In the genomic region with DNA sequence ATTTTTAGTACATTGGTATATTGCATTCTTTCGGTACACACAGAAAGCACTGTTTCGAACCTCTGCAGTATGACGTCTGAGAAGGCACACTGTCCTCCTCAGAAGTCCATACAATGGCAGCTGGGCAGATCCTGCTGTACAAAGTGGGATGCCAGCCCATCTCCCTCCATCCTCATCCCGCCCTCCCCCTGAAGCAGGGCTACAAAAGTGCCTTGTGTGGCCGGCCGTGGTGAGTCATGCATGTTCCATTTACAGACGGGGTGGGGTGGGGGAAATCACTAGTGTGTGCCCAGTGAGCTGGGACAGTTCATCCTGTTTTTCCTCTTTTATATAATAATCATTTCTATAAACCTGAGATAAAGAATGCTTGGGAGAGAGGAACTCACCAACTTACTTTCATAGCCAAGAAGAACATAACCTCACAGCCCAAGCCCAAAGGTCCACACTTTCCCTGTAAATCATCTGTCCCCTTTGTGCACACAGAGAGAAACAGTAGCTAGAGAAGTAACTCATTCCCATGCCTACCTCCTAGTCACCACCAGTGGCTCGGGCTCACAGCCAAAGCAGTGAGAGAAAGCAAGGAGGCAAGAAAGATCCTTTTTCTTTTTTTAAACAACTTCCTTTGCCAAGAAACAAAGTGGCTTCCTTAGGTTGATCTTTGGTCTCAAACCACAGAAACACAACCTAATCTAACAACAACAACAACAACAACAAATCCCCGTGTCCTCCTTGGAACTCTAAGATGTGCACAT, we compare ENCODE assay signal across 8 mouse cellular contexts. TPM values are rescaled to one million over a fixed set of nuclear protein-coding genes. Genes with fewer than 3 reads are reported as not detected.
DNase-seq lines count a peak whose midpoint lies in the region; ATAC-seq and TF ChIP-seq lines count a peak whose summit lies in the region.

No protein-coding gene starts in this region.

- no peaks in the 10 kb centered on the region for H3K9me3 ChIP-seq in forebrain, embryonic 15.5 days
- H3K9me3 ChIP-seq in forebrain, embryonic 12.5 days = no peaks in the 10 kb centered on the region
- no peaks in the 10 kb centered on the region for H3K9me3 ChIP-seq in intestine, postnatal 0 days (ENCODE audit: control insufficient read depth)

- ATAC-seq in forebrain, embryonic 15.5 days (replicated peaks) = peak; percentile 51; the same call in 1 of the 2 replicates
- ATAC-seq in forebrain, embryonic 12.5 days (ENCODE audit: low FRiP score) = no peak
- ATAC-seq in intestine, postnatal 0 days = peak; percentile 52; the same call in 1 of the 2 replicates
- no peak for ATAC-seq in monocyte, adult 5-6 weeks (replicated peaks; ENCODE audit: insufficient number of reproducible peaks, low FRiP score, low TSS enrichment, poor library complexity, severe bottlenecking)

- H3K4me3 ChIP-seq in forebrain, embryonic 15.5 days = no peak overlapping the region
- H3K4me3 ChIP-seq in forebrain, embryonic 12.5 days (replicated peaks) = no peak overlapping the region
- H3K4me3 ChIP-seq in cortical plate, adult 2 months (ENCODE audit: insufficient read depth, low read length) = no peak overlapping the region
- H3K4me3 ChIP-seq in intestine, postnatal 0 days (ENCODE audit: low read depth, low read length) = no peak overlapping the region

- DNase-seq in 3134 (ENCODE audit: extremely low read depth, insufficient read length, low spot score) = peak; percentile 70
- peak; percentile 37 for DNase-seq in lung, postnatal 14 days
- DNase-seq in thymus, postnatal 14 days = no peak

- H3K36me3 ChIP-seq in forebrain, embryonic 15.5 days = no peaks in the 10 kb centered on the region
- H3K36me3 ChIP-seq in forebrain, embryonic 12.5 days (replicated peaks) = no peaks in the 10 kb centered on the region
- no peaks in the 10 kb centered on the region for H3K36me3 ChIP-seq in intestine, postnatal 0 days (ENCODE audit: control insufficient read depth, insufficient read depth)

- H3K27ac ChIP-seq in forebrain, embryonic 15.5 days (replicated peaks) = no peak overlapping the region; the same call in 1 of the 2 replicates
- no peak overlapping the region for H3K27ac ChIP-seq in forebrain, embryonic 12.5 days
- peak overlapping the region; percentile 23; the same call in 1 of the 2 replicates for H3K27ac ChIP-seq in cortical plate, adult 2 months (ENCODE audit: insufficient read depth, low read length)
- H3K27ac ChIP-seq in intestine, postnatal 0 days (ENCODE audit: low read depth, low read length) = 0 out of 2 replicates have a peak overlapping the region, but pooled peaks have one; percentile 0

- WGBS in forebrain, embryonic 15.5 days = 69% methylated on average over 9 of the region's 9 CpGs
- WGBS in forebrain, embryonic 12.5 days = 84% methylated on average over 9 of the region's 9 CpGs
- WGBS in intestine, postnatal 0 days = 62% methylated on average over 9 of the region's 9 CpGs

- no peak overlapping the region for H3K9ac ChIP-seq in forebrain, embryonic 15.5 days (replicated peaks)
- H3K9ac ChIP-seq in forebrain, embryonic 12.5 days = no peak overlapping the region
- no peak overlapping the region for H3K9ac ChIP-seq in intestine, postnatal 0 days (ENCODE audit: low read depth, low read length)

- H3K4me1 ChIP-seq in forebrain, embryonic 15.5 days = 0 out of 2 replicates have a peak, but pooled peaks cover 6% of the 10 kb centered on the region
- 0 out of 2 replicates have a peak, but pooled peaks cover 4% of the 10 kb centered on the region for H3K4me1 ChIP-seq in forebrain, embryonic 12.5 days
- H3K4me1 ChIP-seq in cortical plate, adult 2 months (ENCODE audit: control insufficient read depth, insufficient read depth, low read length) = peaks cover 3% of the 10 kb centered on the region; the same call in 1 of the 2 replicates
- H3K4me1 ChIP-seq in intestine, postnatal 0 days (replicated peaks; ENCODE audit: control insufficient read depth, insufficient read depth, low read length) = peaks cover 4% of the 10 kb centered on the region; the same call in 1 of the 2 replicates

- no peak for TF ChIP-seq CTCF in cortical plate, adult 2 months (IDR thresholded peaks at IDR 0.05; ENCODE audit: extremely low read depth, insufficient read depth, low read length)
- no peak for TF ChIP-seq CTCF in intestine, postnatal 0 days (IDR thresholded peaks at IDR 0.05; ENCODE audit: low read depth)

- TF ChIP-seq POLR2A in cortical plate, adult 2 months (IDR thresholded peaks at IDR 0.05; ENCODE audit: extremely low read depth, insufficient read depth, low read length) = no peak

- no peak overlapping the region for H3K4me2 ChIP-seq in forebrain, embryonic 15.5 days (replicated peaks)
- H3K4me2 ChIP-seq in forebrain, embryonic 12.5 days = no peak overlapping the region
- H3K4me2 ChIP-seq in intestine, postnatal 0 days (replicated peaks; ENCODE audit: low read depth) = no peak overlapping the region

- no peaks in the 10 kb centered on the region for H3K27me3 ChIP-seq in forebrain, embryonic 15.5 days
- no peaks in the 10 kb centered on the region for H3K27me3 ChIP-seq in forebrain, embryonic 12.5 days
- no peaks in the 10 kb centered on the region for H3K27me3 ChIP-seq in intestine, postnatal 0 days (replicated peaks; ENCODE audit: control insufficient read depth, insufficient read depth, low read length)

RNA-seq across cellular contexts. Expression of a gene that starts 8.4 kb away (rescaled TPM):
- polyA plus RNA-seq in forebrain, embryonic 15.5 days (2015; fragmentation: Nextera tagmentation; extraction: Ambion mirVana) = 5.3 and 7.3 TPM in 2 replicates
- 6.2 and 7.3 TPM in 2 replicates for polyA plus RNA-seq in forebrain, embryonic 12.5 days (2016; fragmentation: Nextera tagmentation; extraction: Ambion mirVana)
- 10.2 and 10.4 TPM in 2 replicates for polyA plus RNA-seq in cortical plate, adult 2 months (2012; rRNA removed)
- polyA plus RNA-seq in intestine, postnatal 0 days (2015; fragmentation: Nextera tagmentation; extraction: Ambion mirVana) = 3.3 and 3.4 TPM in 2 replicates
- total RNA-seq in monocyte, adult 5-6 weeks (2017) = 3.0 to 6.5 TPM (median 5.7 TPM) in 3 replicates

RNA-seq across cellular contexts. Expression of a gene that starts 31.9 kb away (rescaled TPM):
- 150 and 163 TPM in 2 replicates for polyA plus RNA-seq in forebrain, embryonic 15.5 days (2015; fragmentation: Nextera tagmentation; extraction: Ambion mirVana)
- polyA plus RNA-seq in forebrain, embryonic 12.5 days (2016; fragmentation: Nextera tagmentation; extraction: Ambion mirVana) = 176 and 188 TPM in 2 replicates
- 75.9 and 79.4 TPM in 2 replicates for polyA plus RNA-seq in cortical plate, adult 2 months (2012; rRNA removed)
- 28.7 and 30.7 TPM in 2 replicates for polyA plus RNA-seq in intestine, postnatal 0 days (2015; fragmentation: Nextera tagmentation; extraction: Ambion mirVana)
- 99.2 to 136 TPM (median 131 TPM) in 3 replicates for total RNA-seq in monocyte, adult 5-6 weeks (2017)

Comparison
In these comparisons a context has a peak if more than half of its experiments do, and no peak if none do; other contexts are left out.
1. ATAC-seq: peak in forebrain, embryonic 15.5 days (single experiment) and intestine, postnatal 0 days (single experiment); none in forebrain, embryonic 12.5 days (single experiment) and monocyte, adult 5-6 weeks (single experiment).
2. H3K27ac ChIP-seq: peak in cortical plate, adult 2 months (single experiment) and intestine, postnatal 0 days (single experiment); none in forebrain, embryonic 15.5 days (single experiment) and forebrain, embryonic 12.5 days (single experiment).